Mouse (Mus musculus): ENCODE data around the gene Acaa1b. TPM values are rescaled to one million over a fixed set of nuclear protein-coding genes. Genes with fewer than 3 reads are reported as not detected.

The Acaa1b gene
- total RNA-seq (2012; rRNA removed) = 3.0 and 6.8 TPM in 2 replicates

- in situ Hi-C loops (cut with MboI; ENCODE audit: low sequenced_read_pairs in 2 of 2, unreplicated experiment in 2 of 2) = no loop called here
- H3K9me3 ChIP-seq (ENCODE audit: control insufficient read depth, insufficient read depth, low read depth, low read length) = no peaks in the 10 kb centered on the region
- peak; percentile 73 for DNase-seq (ENCODE audit: low read depth, low spot score)
- no peaks in the 10 kb centered on the region for H3K4me1 ChIP-seq (ENCODE audit: control insufficient read depth in 2 of 2, insufficient read depth in 2 of 2, low read length in 2 of 2, poor library complexity in 1 of 2)
- peak within 1 kb of the TSS; percentile 56 for H3K9ac ChIP-seq (ENCODE audit: insufficient read depth, low read depth, low read length, poor library complexity, severe bottlenecking)
- H3K4me3 ChIP-seq (ENCODE audit: insufficient read depth in 1 of 2, low read depth in 1 of 2, low read length in 2 of 2, poor library complexity in 1 of 2, severe bottlenecking in 1 of 2) = peak within 1 kb of the TSS; percentile 72 to 76
- no peaks in the 10 kb centered on the region for H3K36me3 ChIP-seq (ENCODE audit: control insufficient read depth, insufficient read depth, low read length, poor library complexity, severe bottlenecking)
- no peak within 1 kb of the TSS; the same call in 1 of the 2 replicates for H3K27ac ChIP-seq (ENCODE audit: insufficient read depth, low read depth, low read length, poor library complexity, severe bottlenecking)
- TF ChIP-seq MAFK (IDR thresholded peaks at IDR 0.05; ENCODE audit: insufficient read depth, low read depth, low read length) (no peak), ZNF384 (IDR thresholded peaks at IDR 0.05; ENCODE audit: low read depth, low read length) (no peak), ZC3H11A (IDR thresholded peaks at IDR 0.05; ENCODE audit: borderline replicate concordance, low read depth, low read length) (no peak), HCFC1 (IDR thresholded peaks at IDR 0.05; ENCODE audit: borderline replicate concordance, insufficient read depth, low read length) (no peak), CHD2 (IDR thresholded peaks at IDR 0.05; ENCODE audit: low read depth, low read length) (no peak)
Observed at GRCm38 (mm10) chr9:119156278-119157201, at the start of gene Acaa1b. Gene Acaa1b (minus strand): TSS chr9:119157093.

GRCm38 (mm10) chr9:119206666-119207065 lies 49.8 kb upstream of the Acaa1b start:
- no peak overlapping the region for H3K27ac ChIP-seq (ENCODE audit: insufficient read depth, low read depth, low read length, poor library complexity, severe bottlenecking)
- in situ Hi-C loops (cut with MboI; ENCODE audit: low sequenced_read_pairs in 2 of 2, unreplicated experiment in 2 of 2) = no loop called here

GRCm38 (mm10) chr9:119205756-119206155 lies 48.9 kb upstream of the Acaa1b start:
- Histone ChIP-seq H3K9me3 (ENCODE audit: control insufficient read depth, insufficient read depth, low read depth, low read length) (no peaks in the 10 kb centered on the region), H3K4me1 (ENCODE audit: control insufficient read depth in 2 of 2, insufficient read depth in 2 of 2, low read length in 2 of 2, poor library complexity in 1 of 2) (no peaks in the 10 kb centered on the region), H3K36me3 (ENCODE audit: control insufficient read depth, insufficient read depth, low read length, poor library complexity, severe bottlenecking) (no peaks in the 10 kb centered on the region), H3K4me3 (ENCODE audit: insufficient read depth in 1 of 2, low read depth in 1 of 2, low read length in 2 of 2, poor library complexity in 1 of 2, severe bottlenecking in 1 of 2) (no peak overlapping the region), H3K27ac (ENCODE audit: insufficient read depth, low read depth, low read length, poor library complexity, severe bottlenecking) (no peak overlapping the region), H3K9ac (ENCODE audit: insufficient read depth, low read depth, low read length, poor library complexity, severe bottlenecking) (no peak overlapping the region)
- no peak for DNase-seq (ENCODE audit: low read depth, low spot score)
- in situ Hi-C loops (cut with MboI; ENCODE audit: low sequenced_read_pairs in 2 of 2, unreplicated experiment in 2 of 2) = no loop called here
- TF ChIP-seq MAFK (IDR thresholded peaks at IDR 0.05; ENCODE audit: insufficient read depth, low read depth, low read length) = no peak
- TF ChIP-seq ZNF384 (IDR thresholded peaks at IDR 0.05; ENCODE audit: low read depth, low read length) = no peak
- no peak for TF ChIP-seq CHD2 (IDR thresholded peaks at IDR 0.05; ENCODE audit: low read depth, low read length)
- TF ChIP-seq ZC3H11A (IDR thresholded peaks at IDR 0.05; ENCODE audit: borderline replicate concordance, low read depth, low read length) = no peak
- no peak for TF ChIP-seq HCFC1 (IDR thresholded peaks at IDR 0.05; ENCODE audit: borderline replicate concordance, insufficient read depth, low read length)

More at GRCm38 (mm10) chr9:119206666-119207065, 49.8 kb upstream of the Acaa1b start:
- no peak for DNase-seq (ENCODE audit: low read depth, low spot score)
- H3K9ac ChIP-seq (ENCODE audit: insufficient read depth, low read depth, low read length, poor library complexity, severe bottlenecking) = no peak overlapping the region
- H3K9me3 ChIP-seq (ENCODE audit: control insufficient read depth, insufficient read depth, low read depth, low read length) = no peaks in the 10 kb centered on the region
- H3K4me1 ChIP-seq (ENCODE audit: control insufficient read depth in 2 of 2, insufficient read depth in 2 of 2, low read length in 2 of 2, poor library complexity in 1 of 2) = no peaks in the 10 kb centered on the region
- no peaks in the 10 kb centered on the region for H3K36me3 ChIP-seq (ENCODE audit: control insufficient read depth, insufficient read depth, low read length, poor library complexity, severe bottlenecking)
- no peak for TF ChIP-seq MAFK (IDR thresholded peaks at IDR 0.05; ENCODE audit: insufficient read depth, low read depth, low read length)
- TF ChIP-seq CHD2 (IDR thresholded peaks at IDR 0.05; ENCODE audit: low read depth, low read length) = no peak
- TF ChIP-seq ZC3H11A (IDR thresholded peaks at IDR 0.05; ENCODE audit: borderline replicate concordance, low read depth, low read length) = no peak
- no peak for TF ChIP-seq HCFC1 (IDR thresholded peaks at IDR 0.05; ENCODE audit: borderline replicate concordance, insufficient read depth, low read length)
- no peak for TF ChIP-seq ZNF384 (IDR thresholded peaks at IDR 0.05; ENCODE audit: low read depth, low read length)
- H3K4me3 ChIP-seq (ENCODE audit: insufficient read depth in 1 of 2, low read depth in 1 of 2, low read length in 2 of 2, poor library complexity in 1 of 2, severe bottlenecking in 1 of 2) = no peak overlapping the region

GRCm38 (mm10) chr9:119203617-119204016 lies 46.7 kb upstream of the Acaa1b start:
- DNase-seq (ENCODE audit: low read depth, low spot score) = no peak
- Histone ChIP-seq H3K9ac (ENCODE audit: insufficient read depth, low read depth, low read length, poor library complexity, severe bottlenecking) (no peak overlapping the region), H3K27ac (ENCODE audit: insufficient read depth, low read depth, low read length, poor library complexity, severe bottlenecking) (no peak overlapping the region), H3K4me3 (ENCODE audit: insufficient read depth in 1 of 2, low read depth in 1 of 2, low read length in 2 of 2, poor library complexity in 1 of 2, severe bottlenecking in 1 of 2) (no peak overlapping the region), H3K9me3 (ENCODE audit: control insufficient read depth, insufficient read depth, low read depth, low read length) (no peaks in the 10 kb centered on the region), H3K4me1 (ENCODE audit: control insufficient read depth in 2 of 2, insufficient read depth in 2 of 2, low read length in 2 of 2, poor library complexity in 1 of 2) (no peaks in the 10 kb centered on the region), H3K36me3 (ENCODE audit: control insufficient read depth, insufficient read depth, low read length, poor library complexity, severe bottlenecking) (no peaks in the 10 kb centered on the region)
- TF ChIP-seq HCFC1 (IDR thresholded peaks at IDR 0.05; ENCODE audit: borderline replicate concordance, insufficient read depth, low read length) (no peak), MAFK (IDR thresholded peaks at IDR 0.05; ENCODE audit: insufficient read depth, low read depth, low read length) (no peak), ZNF384 (IDR thresholded peaks at IDR 0.05; ENCODE audit: low read depth, low read length) (no peak), CHD2 (IDR thresholded peaks at IDR 0.05; ENCODE audit: low read depth, low read length) (no peak), ZC3H11A (IDR thresholded peaks at IDR 0.05; ENCODE audit: borderline replicate concordance, low read depth, low read length) (no peak)
- in situ Hi-C loops (cut with MboI; ENCODE audit: low sequenced_read_pairs in 2 of 2, unreplicated experiment in 2 of 2) = no loop called here

All from ES-E14 (cell line).